Comparison of ENCODE assay signal across 8 mouse cellular contexts in the genomic region with DNA sequence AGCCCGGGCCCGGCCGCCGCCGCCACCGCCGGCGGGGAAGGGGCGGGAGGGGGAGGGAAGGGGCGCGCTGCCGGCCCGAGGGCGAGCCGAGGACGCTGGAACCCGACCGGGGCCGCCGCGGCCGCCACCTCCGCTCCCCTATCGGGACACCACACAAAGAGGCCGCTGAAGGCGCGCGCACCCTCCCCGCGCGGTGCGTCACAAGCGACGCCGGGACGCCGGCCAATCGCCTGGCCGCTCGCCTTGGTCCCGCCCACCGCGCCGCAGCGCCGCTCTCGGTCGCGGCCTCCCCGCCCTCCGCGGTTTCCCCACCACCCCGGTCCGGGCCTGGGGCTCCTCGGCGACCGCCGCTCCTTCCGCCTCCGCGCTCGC. TPM values are rescaled to one million over a fixed set of nuclear protein-coding genes. Genes with fewer than 3 reads are reported as not detected.
DNase-seq lines count a peak whose midpoint lies in the region; ATAC-seq lines count a peak whose summit lies in the region.

A gene (minus strand): TSS at position 161 of the 372 bp plus-strand sequence.

- peaks cover 32% of the 10 kb centered on the region for H3K4me1 ChIP-seq in forebrain, embryonic 10.5 days
- H3K4me1 ChIP-seq in heart, embryonic 14.5 days (ENCODE audit: control insufficient read depth in 2 of 2, insufficient read depth in 2 of 2, low read length in 2 of 2) = peaks cover 6 to 28% of the 10 kb centered on the region in 2 experiments
- peaks cover 34% of the 10 kb centered on the region for H3K4me1 ChIP-seq in liver, embryonic 12.5 days

- WGBS in forebrain, embryonic 10.5 days = under 1% methylated on average over 45 of the region's 62 CpGs
- WGBS in heart, embryonic 14.5 days = under 1% methylated on average over 36 of the region's 62 CpGs
- WGBS in liver, embryonic 12.5 days (ENCODE audit: insufficient replicate concordance) = 1% methylated on average over 49 of the region's 62 CpGs

- peak; percentile 93 for DNase-seq in c-Kit-negative CD71-positive TER-119-positive erythroid progenitor cells, embryonic 14.5 days (ENCODE audit: low read depth, low spot score)
- DNase-seq in forebrain, embryonic 10.5 days (ENCODE audit: extremely low spot score, low spot score) = peak; percentile 91
- DNase-seq in kidney, postnatal 14 days = peak; percentile 97
- peak; percentile 97 for DNase-seq in naive thymus-derived CD4-positive, alpha-beta T cell, adult 2 months (ENCODE audit: low read depth)
- peak; percentile 96 for DNase-seq in splenic B cell, adult 2 months (ENCODE audit: low read depth, low spot score)

- peak within 1 kb of the TSS; percentile 75 for H3K4me2 ChIP-seq in heart, embryonic 14.5 days (ENCODE audit: low read length)
- peak within 1 kb of the TSS; percentile 80 for H3K4me2 ChIP-seq in liver, embryonic 12.5 days

- ATAC-seq in CD4-positive, CD25-positive, alpha-beta regulatory T cell, adult 4 months = peak; percentile 74
- ATAC-seq in heart, embryonic 14.5 days (ENCODE audit: insufficient number of reproducible peaks, insufficient read depth, low FRiP score, low read depth) = peak; percentile 95
- peak; percentile 89 for ATAC-seq in liver, embryonic 12.5 days

- peak within 1 kb of the TSS; percentile 97 for H3K4me3 ChIP-seq in forebrain, embryonic 10.5 days
- H3K4me3 ChIP-seq in heart, embryonic 14.5 days (ENCODE audit: control insufficient read depth in 1 of 2, insufficient read depth in 1 of 2, low read depth in 1 of 2, low read length in 2 of 2) = peak within 1 kb of the TSS; percentile 96 to 99
- peak within 1 kb of the TSS; percentile 97 for H3K4me3 ChIP-seq in liver, embryonic 12.5 days

- H3K9me3 ChIP-seq in forebrain, embryonic 10.5 days = no peaks in the 10 kb centered on the region
- no peaks in the 10 kb centered on the region for H3K9me3 ChIP-seq in heart, embryonic 14.5 days (ENCODE audit: control insufficient read depth, low read length)
- H3K9me3 ChIP-seq in liver, embryonic 12.5 days (replicated peaks) = no peaks in the 10 kb centered on the region

- no peaks in the 10 kb centered on the region for H3K27me3 ChIP-seq in forebrain, embryonic 10.5 days (ENCODE audit: poor library complexity, severe bottlenecking)
- no peaks in the 10 kb centered on the region for H3K27me3 ChIP-seq in heart, embryonic 14.5 days (ENCODE audit: control insufficient read depth, insufficient read depth, low read length)
- no peaks in the 10 kb centered on the region for H3K27me3 ChIP-seq in liver, embryonic 12.5 days (replicated peaks)
- H3K27me3 ChIP-seq in splenic B cell, adult 2 months (ENCODE audit: control insufficient read depth, insufficient read depth, low read length, poor library complexity, severe bottlenecking) = no peaks in the 10 kb centered on the region

- H3K9ac ChIP-seq in heart, embryonic 14.5 days (ENCODE audit: low read length) = peak within 1 kb of the TSS; percentile 100
- H3K9ac ChIP-seq in liver, embryonic 12.5 days = peak within 1 kb of the TSS; percentile 100

- H3K36me3 ChIP-seq in forebrain, embryonic 10.5 days (replicated peaks) = peaks cover 32% of the 10 kb centered on the region
- H3K36me3 ChIP-seq in heart, embryonic 14.5 days (ENCODE audit: control insufficient read depth, insufficient read depth, low read length) = peaks cover 25% of the 10 kb centered on the region
- H3K36me3 ChIP-seq in liver, embryonic 12.5 days = peaks cover 26% of the 10 kb centered on the region
- no peaks in the 10 kb centered on the region for H3K36me3 ChIP-seq in splenic B cell, adult 2 months (ENCODE audit: control insufficient read depth, insufficient read depth, low read length, poor library complexity, severe bottlenecking)

- H3K27ac ChIP-seq in forebrain, embryonic 10.5 days = peak within 1 kb of the TSS; percentile 100
- H3K27ac ChIP-seq in heart, embryonic 14.5 days (replicated peaks in 1 of 2; ENCODE audit: control insufficient read depth in 1 of 2, insufficient read depth in 1 of 2, low read depth in 2 of 2, low read length in 2 of 2) = peak within 1 kb of the TSS; percentile 98 to 99
- H3K27ac ChIP-seq in liver, embryonic 12.5 days = peak within 1 kb of the TSS; percentile 98

RNA-seq across cellular contexts. Expression of the gene that starts here (rescaled TPM):
- 10 to 100 TPM; 17.1 to 27.4 TPM for polyA plus RNA-seq in CD4-positive, CD25-positive, alpha-beta regulatory T cell, adult 4 months (2017; shearing (Covaris generic))
- polyA plus RNA-seq in forebrain, embryonic 10.5 days (2016; fragmentation: Nextera tagmentation; extraction: Ambion mirVana) = 44.5 and 49.3 TPM in 2 replicates
- 23.7 and 26.4 TPM in 2 replicates for polyA plus RNA-seq in heart, embryonic 14.5 days (2014; fragmentation: Nextera tagmentation; extraction: Ambion mirVana)
- polyA plus RNA-seq in liver, embryonic 12.5 days (2016; fragmentation: Nextera tagmentation; extraction: Ambion mirVana) = 12.6 and 13.7 TPM in 2 replicates

Comparison
In these comparisons a context has a peak if more than half of its experiments do, and no peak if none do; other contexts are left out.
1. Peak in every context shown above with its lines: DNase-seq, ATAC-seq, H3K4me3 ChIP-seq and H3K27ac ChIP-seq.